Mouse (Mus musculus) layer of hippocampus, postnatal 36 days (tissue): ENCODE data around the gene Tmco5. TPM values are rescaled to one million over a fixed set of nuclear protein-coding genes. Genes with fewer than 3 reads are reported as not detected.
"Not testable (repeated sequence)": the region's sequence is repeated elsewhere in the genome, so short reads cannot be mapped to it uniquely, and the experiment has no call there.

ENCODE experiments used
- DNase-seq, 2 experiments: peaks; one replicate each; pipeline ENCODE4 v3.0.0; 2022
- total RNA-seq, 2 experiments: library from RNA; stranded (reverse); gene quantifications; 2 replicates each; pipeline ENCODE4 v1.2.3; 2021

Tmco5 gene
- total RNA-seq, 2 experiments from 2014 or later = 1.2 to 1.3 TPM

GRCm38 (mm10) chr2:116923684-116924083 lies 45.2 kb downstream of the Tmco5 start:
- peak; percentile 28 to 32 for DNase-seq

GRCm38 (mm10) chr2:116924292-116924691 lies 45.8 kb downstream of the Tmco5 start:
- DNase-seq = no peak

GRCm38 (mm10) chr2:116925230-116925629 lies 46.7 kb downstream of the Tmco5 start:
- no peak for DNase-seq

- DNase-seq = no peak
Observed at GRCm38 (mm10) chr2:116932218-116932617, 53.7 kb downstream of the Tmco5 start.

- not testable (repeated sequence) for DNase-seq
Observed at GRCm38 (mm10) chr2:116934236-116934635, 55.7 kb downstream of the Tmco5 start.

- no peak for DNase-seq
Observed at GRCm38 (mm10) chr2:116934776-116935175, 56.3 kb downstream of the Tmco5 start.

- no peak for DNase-seq
Observed at GRCm38 (mm10) chr2:116936371-116936770, 57.9 kb downstream of the Tmco5 start.

GRCm38 (mm10) chr2:116937166-116937565 lies 58.7 kb downstream of the Tmco5 start:
- no peak for DNase-seq

GRCm38 (mm10) chr2:116941816-116942215 lies 63.3 kb downstream of the Tmco5 start:
- no peak for DNase-seq

Other genes with a start within 250 kb of the Tmco5 start
- gene Spred1, start 242.7 kb downstream of the Tmco5 start, total RNA-seq = 100 to 1,000 TPM; 112 to 114 TPM